Mouse (Mus musculus) thymus, adult 2 months (tissue): Measurements from ENCODE around the gene Lysmd2. TPM values are rescaled to one million over a fixed set of nuclear protein-coding genes. Genes with fewer than 3 reads are reported as not detected.
"Not testable (repeated sequence)": the region's sequence is repeated elsewhere in the genome, so short reads cannot be mapped to it uniquely, and the experiment has no call there.

Source experiments
- DNase-seq: peaks from one replicate; pipeline ENCODE4 v3.0.0; 2021
- H3K27ac ChIP-seq: fragments of 200-500 bp; 2 replicates; pipeline ENCODE4 v1.5.1; 2012; ENCODE audit warnings: low read length, control low read depth; ENCODE audit not compliant: control insufficient read depth, insufficient read depth
- H3K27me3 ChIP-seq: fragments of 200-500 bp; 2 replicates; pipeline ENCODE4 v1.6.1; 2012; ENCODE audit warnings: mild to moderate bottlenecking, low read length, moderate library complexity, mixed read lengths; ENCODE audit not compliant: control insufficient read depth, insufficient read depth
- H3K36me3 ChIP-seq: fragments of 200-500 bp; 2 replicates; pipeline ENCODE4 v1.6.1; 2012; ENCODE audit warnings: mild to moderate bottlenecking, low read length, moderate library complexity; ENCODE audit not compliant: control insufficient read depth, insufficient read depth
- H3K4me1 ChIP-seq: fragments of 200-500 bp; replicated peaks from 2 replicates; pipeline ENCODE4 v1.6.1; 2012; ENCODE audit warnings: low read length; ENCODE audit not compliant: control insufficient read depth, insufficient read depth
- H3K4me3 ChIP-seq: fragments of 200-500 bp; 2 replicates; pipeline ENCODE4 v1.5.1; 2012; ENCODE audit warnings: mild to moderate bottlenecking, low read length, control low read depth, moderate library complexity; ENCODE audit not compliant: control insufficient read depth, insufficient read depth
- CTCF ChIP-seq: fragments of 200-500 bp; IDR thresholded peaks from 2 replicates; pipeline ENCODE4 v1.5.1; 2012; ENCODE audit warnings: mild to moderate bottlenecking, control low read depth, low read length, moderate library complexity, borderline replicate concordance; ENCODE audit not compliant: control insufficient read depth, poor library complexity, insufficient read depth; ENCODE audit errors: extremely low read depth
- POLR2A ChIP-seq: fragments of 200-500 bp; IDR thresholded peaks from 2 replicates; pipeline ENCODE4 v1.6.1; 2012; ENCODE audit warnings: mild to moderate bottlenecking, low read length, control low read depth, moderate library complexity; ENCODE audit not compliant: control insufficient read depth, poor library complexity, insufficient read depth; ENCODE audit errors: extremely low read depth
- WGBS: fragments of 180-500 bp; shearing (Covaris S2); methylation state at CpG from one replicate; pipeline ENCODE4 v1.1.7; 2018; 5-methylcytosine and 5-hydroxymethylcytosine counted together
- polyA plus RNA-seq: library from polyadenylated mRNA; depleted of rRNA; stranded (reverse); fragments of >200 nt; gene quantifications from 2 replicates; pipeline ENCODE4 v1.2.3, GENCODE M21; 2012

The Lysmd2 gene
- polyA plus RNA-seq, 1 experiment, result 16.4 TPM

DNA sequence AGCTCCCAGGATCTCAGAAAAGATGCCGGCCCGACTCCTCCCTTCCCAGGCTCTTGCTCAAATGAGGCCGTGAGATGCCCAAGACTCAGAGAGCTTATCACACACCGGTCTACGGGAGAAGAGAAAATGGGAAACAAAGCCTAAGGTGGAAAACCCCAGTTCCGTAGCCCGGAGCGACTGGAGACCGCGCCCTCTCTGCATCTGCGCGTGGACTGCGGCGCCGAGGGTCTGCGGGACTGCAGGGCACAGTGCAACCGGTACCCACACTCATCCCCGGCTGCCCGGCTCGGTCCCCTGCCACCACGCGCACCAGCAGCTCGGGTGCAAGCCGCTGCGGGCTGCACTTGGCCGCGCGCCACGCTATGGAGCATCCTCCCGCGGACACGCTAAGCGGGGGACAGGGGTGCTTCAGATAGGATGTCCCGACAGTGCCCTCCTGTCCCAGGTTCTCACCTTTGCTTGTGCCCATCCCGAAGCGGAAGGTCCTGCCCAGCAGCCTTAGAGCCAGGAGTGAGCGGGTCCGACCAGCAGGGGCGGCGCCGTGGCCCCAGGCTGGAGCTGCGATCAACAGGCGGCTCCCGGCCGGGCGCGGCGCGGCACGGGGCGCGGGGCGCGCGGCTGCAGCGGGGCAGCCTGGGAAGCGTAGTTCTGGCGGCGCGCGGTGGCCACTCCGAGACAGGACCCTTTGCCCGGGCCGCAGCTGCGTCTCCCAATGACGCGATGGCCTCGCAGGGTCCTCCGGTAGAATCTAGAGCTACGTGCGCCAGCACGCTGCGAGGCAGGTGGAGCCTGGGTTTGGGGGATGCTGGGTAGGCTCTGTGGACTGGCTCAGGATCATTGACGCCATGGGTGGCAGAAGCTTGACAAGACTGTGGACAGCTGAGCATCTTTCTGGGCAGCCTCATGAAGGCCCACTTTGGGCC is 14.7 kb upstream of the Lysmd2 start, which contains the start of gene Tmod2:
Gene Tmod2 (minus strand): TSS at position 755 of the 923 bp plus-strand sequence.
- TF ChIP-seq CTCF, result no peak
- TF ChIP-seq POLR2A, result no peak
- peak within 1 kb of the TSS; percentile 22 for H3K4me3 ChIP-seq
- no peak for DNase-seq
- no peak within 1 kb of the TSS for H3K27ac ChIP-seq
- H3K27me3 ChIP-seq, result peaks cover 8% of the 10 kb centered on the region; the same call in 1 of the 2 replicates
- no peaks in the 10 kb centered on the region for H3K36me3 ChIP-seq
- H3K4me1 ChIP-seq, result no peaks in the 10 kb centered on the region; the same call in 1 of the 2 replicates
- WGBS, result 3% methylated on average over 74 of the region's 74 CpGs

DNA sequence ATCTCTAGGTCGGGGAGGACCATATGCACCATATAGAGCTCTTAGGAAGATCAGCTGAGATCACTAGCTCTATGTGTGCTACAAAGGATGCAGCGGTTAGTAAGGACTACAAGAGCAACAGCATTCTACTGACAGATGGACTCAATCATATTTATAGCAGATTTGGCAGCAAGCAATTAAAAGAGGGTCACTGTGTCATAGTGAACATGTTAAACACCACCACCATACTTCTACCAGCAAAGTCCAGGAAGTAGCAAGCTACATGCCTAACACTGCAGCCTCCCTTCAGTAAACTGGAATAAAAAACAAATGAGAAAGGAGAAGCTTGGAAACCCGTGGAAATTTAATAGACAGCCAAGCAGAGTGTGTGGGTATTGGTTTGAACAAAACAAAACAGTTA is 9.0 kb upstream of the Lysmd2 start:
- Histone ChIP-seq H3K36me3 (no peaks in the 10 kb centered on the region), H3K27ac (no peak overlapping the region), H3K4me3 (no peak overlapping the region), H3K4me1 (no peaks in the 10 kb centered on the region), H3K27me3 (no peaks in the 10 kb centered on the region)
- TF ChIP-seq CTCF, result no peak
- TF ChIP-seq POLR2A, result no peak
- no peak for DNase-seq
- 75% methylated on average over 3 of the region's 3 CpGs for WGBS

DNA sequence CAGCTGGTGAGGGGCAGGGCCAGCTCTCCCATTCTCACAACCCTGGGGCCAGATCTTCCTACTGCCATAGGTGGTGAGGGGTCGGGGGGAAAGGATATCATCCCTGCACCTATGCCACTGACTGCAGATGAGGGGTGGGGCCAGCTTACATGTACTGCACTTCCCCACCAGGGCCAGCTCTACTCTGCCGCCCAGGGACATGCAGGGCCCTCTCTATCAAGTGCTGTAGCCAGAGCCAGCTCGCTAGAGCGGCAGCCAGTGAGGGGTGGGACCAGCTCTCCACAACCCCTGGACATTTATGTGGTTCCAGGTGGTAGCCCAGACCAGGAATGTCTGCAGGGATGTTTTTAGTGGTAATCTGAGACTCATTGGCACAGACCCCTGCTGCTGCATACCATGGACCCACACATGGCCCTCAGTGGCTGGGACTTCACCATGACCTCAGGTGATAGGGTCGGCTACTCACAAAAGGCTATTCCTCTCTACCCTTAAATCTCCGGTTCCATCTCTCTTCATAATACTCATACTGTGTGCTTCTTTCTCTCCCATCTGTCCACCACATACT is 6.6 kb upstream of the Lysmd2 start:
- Histone ChIP-seq H3K36me3 (no peaks in the 10 kb centered on the region), H3K27ac (no peak overlapping the region), H3K4me3 (no peak overlapping the region), H3K4me1 (no peaks in the 10 kb centered on the region), H3K27me3 (no peaks in the 10 kb centered on the region)
- 91% methylated on average over 6 of the region's 6 CpGs for WGBS
- DNase-seq, result no peak
- TF ChIP-seq POLR2A, result no peak
- no peak for TF ChIP-seq CTCF

DNA sequence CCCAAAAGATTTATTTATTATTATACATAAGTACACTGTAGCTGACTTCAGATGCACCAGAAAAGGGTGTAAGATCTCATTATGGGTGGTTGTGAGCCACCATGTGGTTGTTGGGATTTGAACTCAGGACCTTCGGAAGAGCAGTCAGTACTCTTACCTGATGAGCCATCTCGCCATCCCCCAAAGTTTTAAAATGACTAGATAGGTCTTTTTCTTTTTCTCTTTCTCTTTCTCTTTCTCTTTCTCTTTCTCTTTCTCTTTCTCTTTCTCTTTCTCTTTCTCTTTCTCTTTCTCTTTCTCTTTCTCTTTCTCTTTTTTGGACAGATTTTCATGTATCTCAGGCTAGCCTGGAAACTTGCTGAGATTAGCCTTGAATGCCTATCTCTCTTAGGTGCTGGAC is 5.8 kb upstream of the Lysmd2 start:
- not testable (repeated sequence) for H3K36me3 ChIP-seq, H3K27me3 ChIP-seq, DNase-seq, H3K27ac ChIP-seq, H3K4me3 ChIP-seq, H3K4me1 ChIP-seq
- 95% methylated on average over 2 of the region's 2 CpGs for WGBS

DNA sequence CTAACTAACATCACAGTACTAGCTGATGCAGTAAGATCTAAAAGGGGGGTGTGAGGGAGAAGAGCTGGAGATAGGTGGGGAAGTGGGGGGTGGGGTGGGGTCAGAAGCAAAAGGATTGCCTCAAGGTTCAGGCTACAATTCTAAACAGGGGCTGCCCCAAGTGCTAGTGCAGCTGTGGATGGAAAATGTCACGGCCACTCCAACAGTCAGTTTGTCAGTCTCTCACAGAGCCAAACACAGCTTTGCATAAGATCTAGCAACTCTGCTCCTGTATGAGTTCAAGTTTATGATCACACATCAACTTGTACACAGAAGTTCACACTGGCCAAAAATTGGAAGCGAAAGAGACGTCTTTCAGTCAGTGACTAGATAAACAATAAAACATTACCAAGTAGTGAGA is 4.1 kb upstream of the Lysmd2 start:
- Histone ChIP-seq H3K36me3 (no peaks in the 10 kb centered on the region), H3K4me3 (no peak overlapping the region), H3K4me1 (no peaks in the 10 kb centered on the region), H3K27me3 (peaks cover 2% of the 10 kb centered on the region; the same call in 1 of the 2 replicates), H3K27ac (no peak overlapping the region)
- WGBS, result 91% methylated on average over 3 of the region's 3 CpGs
- DNase-seq, result no peak
- TF ChIP-seq POLR2A, result no peak
- no peak for TF ChIP-seq CTCF

DNA sequence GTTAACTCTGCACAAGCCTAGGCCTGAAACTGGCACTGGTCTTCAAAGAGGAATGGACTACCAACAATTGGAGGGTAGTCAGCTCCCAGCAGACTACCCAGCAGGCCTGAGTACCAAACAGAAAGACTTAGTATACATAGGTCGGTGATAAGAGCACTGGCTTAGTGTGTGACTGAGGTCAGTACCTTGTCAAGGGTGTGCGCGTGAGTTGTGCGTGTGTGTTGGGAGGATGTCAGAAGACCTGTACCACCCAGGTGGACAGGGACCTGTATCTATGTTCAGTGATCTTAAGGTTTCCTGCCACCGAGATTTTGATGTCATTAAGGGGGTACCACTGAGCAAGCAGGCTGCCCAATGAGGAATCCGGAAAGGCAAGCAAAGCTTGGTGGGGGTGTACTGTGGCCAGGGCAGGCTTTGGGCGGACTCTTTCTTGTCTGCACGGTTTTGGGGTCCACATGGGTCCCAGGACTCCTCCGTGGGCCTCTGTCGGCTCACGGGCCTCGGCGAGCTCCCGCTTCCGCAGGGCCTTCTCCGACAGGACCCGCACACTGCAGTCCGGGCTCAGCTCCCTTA is 472 bp upstream of the Lysmd2 start:
- TF ChIP-seq POLR2A (no peak), CTCF (no peak)
- Histone ChIP-seq H3K27ac (no peak overlapping the region), H3K4me1 (no peaks in the 10 kb centered on the region), H3K27me3 (peaks cover 2% of the 10 kb centered on the region; the same call in 1 of the 2 replicates), H3K4me3 (peak overlapping the region; percentile 72), H3K36me3 (no peaks in the 10 kb centered on the region)
- 25% methylated on average over 18 of the region's 18 CpGs for WGBS
- DNase-seq, result no peak
